Mouse (Mus musculus) central nervous system, embryonic 14 days (tissue): ENCODE data around the gene Tmem182. TPM values are rescaled to one million over a fixed set of nuclear protein-coding genes. Genes with fewer than 3 reads are reported as not detected.

Source experiments
- polyA plus RNA-seq: library from polyadenylated mRNA; depleted of rRNA; stranded (reverse); fragments of >200 nt; gene quantifications from 2 replicates; pipeline ENCODE4 v1.2.3, GENCODE M21; 2012; rRNA removed

Gene Tmem182
- 0.05 and 0.56 TPM in 2 replicates for polyA plus RNA-seq

DNA sequence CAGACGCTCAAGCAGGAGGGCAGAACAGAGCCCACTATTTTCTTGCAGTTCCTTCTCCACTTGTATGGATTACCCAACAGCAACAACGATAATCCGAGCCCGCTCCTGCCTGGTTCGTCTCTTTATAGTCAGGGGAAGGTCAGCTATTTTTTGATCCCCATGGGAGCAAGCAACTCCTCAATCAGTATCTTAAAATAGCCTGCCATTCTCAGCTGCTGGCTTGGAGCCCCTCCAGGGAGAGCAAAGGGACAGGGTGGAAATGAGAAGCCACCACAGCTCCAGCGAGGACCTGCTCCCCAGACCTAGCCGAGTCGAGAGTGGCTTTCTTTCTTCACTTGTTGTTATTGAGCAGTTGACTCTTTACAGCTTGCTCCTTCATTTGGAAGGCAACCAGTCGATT is at the start of gene Tmem182:
TSS of gene Tmem182 (plus strand) at position 251 of the 400 bp plus-strand sequence.

GRCm38 (mm10) chr1:40790324-40791141 is 14.9 kb upstream of the Tmem182 start, which contains the start of gene Mfsd9:
Gene Mfsd9, minus strand, starts transcription at chr1:40790687.

Other genes starting within 250 kb of the Tmem182 start
- gene Slc9a4, start 225.5 kb upstream of the Tmem182 start, polyA plus RNA-seq, result 0.01 and 0.09 TPM in 2 replicates
- 0.41 and 0.93 TPM in 2 replicates for gene Slc9a2, start 125.0 kb upstream of the Tmem182 start, polyA plus RNA-seq
- gene Mfsd9, start 14.9 kb upstream of the Tmem182 start, polyA plus RNA-seq, result 2.8 and 3.0 TPM in 2 replicates